Mouse (Mus musculus) mammary gland, adult 2 months (tissue): ENCODE results near the gene Olfr550. TPM values are rescaled to one million over a fixed set of nuclear protein-coding genes. Genes with fewer than 3 reads are reported as not detected.

Source experiments
- polyA plus RNA-seq: library from polyadenylated mRNA; depleted of rRNA; stranded (reverse); fragments of >200 nt; gene quantifications from 2 replicates; pipeline ENCODE4 v1.2.3, GENCODE M21; 2012; ENCODE audit warnings: low replicate concordance; rRNA removed

Olfr550 gene
- 0.78 and 0.91 TPM in 2 replicates for polyA plus RNA-seq

DNA sequence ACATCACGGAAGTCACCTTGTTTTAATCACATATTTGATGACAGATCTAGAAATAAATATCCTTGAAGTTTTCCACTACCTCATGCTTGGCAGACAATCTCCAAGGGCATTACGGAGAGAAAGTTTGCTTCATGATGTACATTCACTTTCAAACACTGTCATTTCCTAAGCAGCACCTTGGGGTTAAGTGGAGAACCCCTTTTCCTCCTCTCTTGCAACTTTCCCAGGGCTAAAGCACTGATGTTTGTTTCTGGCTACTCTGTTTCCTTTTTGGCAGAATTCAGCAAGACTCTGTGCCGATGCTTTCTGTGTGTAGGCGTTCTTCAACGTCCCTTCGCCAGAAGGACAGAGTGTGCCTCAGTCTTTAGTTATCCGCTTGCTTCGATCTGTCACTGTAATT, at the start of gene Olfr550:
Olfr550 (plus strand) TSS at position 301 of the 400 bp plus-strand sequence.

DNA sequence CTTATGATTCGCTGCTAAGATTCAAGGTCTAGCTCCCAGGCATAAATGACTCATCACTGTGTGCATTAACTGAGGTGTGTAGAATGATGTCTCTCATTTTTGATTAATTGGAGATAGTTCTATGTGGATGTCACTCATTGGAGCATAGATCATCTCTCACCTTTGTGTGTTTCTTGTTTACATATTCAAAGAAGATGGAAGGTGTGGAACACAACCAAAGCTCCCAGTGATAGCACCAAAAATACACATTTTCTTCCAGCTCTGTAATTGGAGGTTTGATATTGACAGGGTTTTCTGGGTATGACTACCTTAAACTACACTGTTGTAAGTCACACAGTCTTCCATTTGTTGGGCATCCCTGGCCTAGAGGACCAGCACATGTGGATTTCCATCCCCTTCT, 36.8 kb upstream of the Olfr550 start, which contains the start of gene Olfr547:
Olfr547 (plus strand) TSS at position 301 of the 400 bp plus-strand sequence.

DNA sequence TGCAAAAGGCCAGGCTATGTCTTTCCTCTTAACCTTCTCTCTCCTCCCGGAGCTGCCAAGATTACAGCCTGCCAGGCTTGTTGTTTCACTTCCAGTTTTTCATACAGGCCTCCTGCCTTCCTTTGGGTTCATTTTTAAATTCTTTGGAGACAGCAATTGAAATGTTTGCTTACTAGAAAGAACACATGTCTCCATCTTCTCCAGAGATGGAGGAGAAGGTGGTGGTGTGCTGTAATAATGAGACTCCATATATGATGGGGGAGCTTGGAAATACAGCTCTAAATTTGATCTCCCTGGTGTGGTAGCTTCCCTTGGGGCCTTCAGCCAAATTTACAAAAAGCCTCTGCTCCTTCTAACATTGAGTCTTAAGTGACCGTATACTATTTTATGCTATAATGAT, 30.6 kb upstream of the Olfr550 start, which contains the start of gene Olfr548-ps1:
Olfr548-ps1 (plus strand) TSS at position 301 of the 400 bp plus-strand sequence.

DNA sequence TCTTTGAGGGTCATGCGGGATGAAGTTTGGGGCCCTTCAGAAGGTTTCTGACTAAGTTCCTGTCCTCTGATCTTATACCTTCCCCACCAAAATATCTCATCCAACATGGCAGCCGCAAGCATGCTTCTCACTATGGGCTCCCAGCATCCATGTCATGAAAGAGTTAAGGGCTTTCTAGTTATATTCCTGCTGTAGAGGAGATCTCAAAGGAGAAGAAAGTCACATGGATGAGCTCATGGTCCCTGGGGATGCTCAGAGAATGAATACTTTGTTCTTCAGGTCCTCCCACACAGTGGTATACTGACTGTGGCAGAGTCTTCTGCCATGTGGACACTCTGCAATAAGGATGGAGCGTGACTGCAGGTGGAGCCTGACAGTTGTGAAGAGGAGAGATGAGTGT, 21.7 kb upstream of the Olfr550 start, which contains the start of gene Olfr549:
Olfr549 (plus strand) TSS at position 301 of the 400 bp plus-strand sequence.

DNA sequence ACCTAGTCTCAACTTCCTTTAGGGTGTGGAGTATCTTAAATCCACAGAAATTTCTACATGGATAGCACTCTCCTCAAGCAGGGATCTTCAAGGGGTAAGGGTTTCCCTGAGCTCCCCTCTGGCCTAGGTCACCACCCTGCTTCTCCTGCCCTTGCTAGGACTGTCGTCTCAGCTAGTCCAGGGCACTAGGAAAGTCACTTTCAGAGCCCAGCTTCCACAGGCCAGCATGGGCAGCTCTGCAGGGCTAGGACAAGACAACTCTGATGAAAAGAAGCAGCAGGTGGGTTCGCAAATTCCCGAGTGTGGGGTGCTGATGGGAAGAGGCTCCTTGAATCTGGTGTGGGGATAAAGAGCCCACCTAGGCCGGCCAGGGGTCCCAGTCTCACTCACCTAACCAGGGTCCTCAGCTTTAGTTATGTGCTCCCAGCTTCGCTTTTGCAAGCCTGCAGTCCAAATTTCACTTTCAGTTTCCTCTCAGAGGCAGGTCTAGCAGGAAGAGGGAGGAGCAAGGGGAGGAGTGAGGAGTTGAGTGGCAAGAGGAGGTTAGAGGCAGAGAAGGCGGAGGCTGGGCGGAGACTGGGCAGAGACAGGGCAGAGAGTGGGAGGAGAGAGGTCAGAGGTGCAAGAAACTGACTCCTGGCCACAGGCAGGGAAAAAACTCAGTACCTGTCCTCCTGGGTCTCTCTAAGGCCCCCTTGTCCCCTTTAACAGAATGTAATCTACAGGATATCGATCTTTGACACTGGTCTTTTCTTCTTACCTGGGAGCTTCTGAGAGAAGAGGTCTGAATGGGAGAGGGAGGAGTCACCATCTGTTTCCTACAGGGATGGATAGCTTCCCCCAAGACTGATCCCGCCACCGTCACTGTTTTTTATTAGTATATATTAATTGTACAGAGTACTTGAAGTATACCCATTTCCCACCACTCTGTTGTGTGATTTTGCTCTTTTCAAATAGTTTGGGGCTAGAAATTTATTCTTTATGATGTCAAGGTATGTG, 5.9 kb upstream of the Olfr550 start, which contains the start of gene Trim21:
Trim21 (minus strand) TSS at position 488 of the 999 bp plus-strand sequence.

DNA sequence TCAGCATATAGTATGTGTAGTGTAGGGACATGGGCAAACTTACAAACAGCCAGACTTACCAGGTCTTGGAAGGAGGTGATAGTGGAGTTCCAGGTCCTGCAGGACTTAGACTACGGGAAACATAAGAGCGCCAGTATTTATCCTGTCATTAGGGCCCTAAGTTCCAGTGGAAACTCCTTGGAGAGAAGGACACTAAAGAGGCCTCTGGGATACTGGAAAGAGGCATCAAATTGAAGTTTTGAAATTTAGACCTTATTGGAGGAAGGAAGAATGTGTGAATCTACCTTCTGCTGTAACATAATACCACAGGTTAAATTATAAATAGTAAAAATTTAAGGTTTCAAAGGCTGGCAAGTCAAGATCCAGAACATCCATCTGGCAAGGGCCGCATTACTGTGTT, 20.5 kb downstream of the Olfr550 start, which contains the start of gene Olfr551:
Olfr551 (minus strand) TSS at position 101 of the 400 bp plus-strand sequence.

DNA sequence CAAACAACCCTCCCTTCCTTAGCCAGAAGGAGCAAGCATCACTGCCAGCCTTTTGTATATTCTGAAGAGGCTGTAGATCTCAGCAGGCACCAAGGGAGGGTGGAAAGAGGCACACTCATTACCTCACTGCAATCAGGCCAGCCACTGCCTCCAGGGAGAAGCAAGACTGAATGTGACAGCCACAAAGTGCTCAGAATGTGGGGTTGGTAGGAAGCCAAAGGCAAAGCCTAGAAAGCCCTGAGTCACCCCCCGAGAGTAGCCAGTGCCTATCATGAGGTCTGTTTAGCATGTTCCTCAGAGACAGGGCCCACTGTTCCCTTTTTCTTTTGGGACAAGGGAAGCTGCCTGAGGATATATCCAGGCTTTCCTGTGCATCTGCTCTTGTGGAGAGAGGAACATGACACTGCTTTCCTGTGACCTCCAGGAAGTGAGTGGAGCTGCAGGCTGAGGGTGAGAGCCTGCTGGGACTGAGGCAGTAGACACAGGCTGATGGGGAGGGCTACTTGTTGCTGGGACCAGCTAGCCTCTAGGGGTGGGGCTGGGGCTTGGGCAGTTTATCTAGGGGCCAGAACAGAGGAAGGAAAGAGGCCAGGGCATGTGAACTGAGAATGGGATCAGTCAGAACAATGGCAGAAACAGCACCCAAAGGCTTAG, 26.3 kb downstream of the Olfr550 start, which contains the start of gene Olfr552:
Olfr552 (plus strand) TSS at position 393 of the 654 bp plus-strand sequence.

DNA sequence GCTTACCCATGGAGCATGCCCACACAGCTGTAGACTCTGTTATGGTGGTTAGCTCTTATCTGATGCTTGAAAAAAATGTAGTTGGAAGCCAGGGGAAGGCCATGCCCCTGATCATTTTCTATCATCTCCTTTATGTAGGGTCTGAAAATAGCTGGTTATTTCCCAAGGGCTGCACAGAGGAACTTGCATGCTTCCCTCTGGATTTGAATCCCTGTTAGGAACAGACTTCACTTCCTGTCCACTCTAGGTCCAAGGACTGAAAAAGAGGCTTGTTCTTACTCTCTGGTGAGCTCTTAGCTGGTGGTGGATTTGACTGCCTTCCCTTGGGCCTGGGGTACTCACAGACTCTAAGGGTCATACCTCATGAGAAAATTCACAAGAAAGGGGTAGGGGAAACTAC, 46.9 kb downstream of the Olfr550 start, which contains the start of gene Olfr553:
Olfr553 (minus strand) TSS at position 101 of the 400 bp plus-strand sequence.

Other genes starting within 250 kb of the Olfr550 start
- gene Rrm1, start 129.7 kb upstream of the Olfr550 start, polyA plus RNA-seq: 4.9 and 10.0 TPM in 2 replicates
- gene Olfr543, start 89.8 kb upstream of the Olfr550 start, polyA plus RNA-seq: not detected in 2 replicates
- gene Olfr544, start 83.1 kb upstream of the Olfr550 start, polyA plus RNA-seq: not detected in 2 replicates
- gene Olfr545, start 71.9 kb upstream of the Olfr550 start, polyA plus RNA-seq: not detected in 2 replicates
- gene Olfr547, start 36.7 kb upstream of the Olfr550 start, polyA plus RNA-seq: not detected in 2 replicates
- gene Olfr548-ps1, start 30.5 kb upstream of the Olfr550 start, polyA plus RNA-seq: not detected in 2 replicates
- gene Olfr549, start 21.6 kb upstream of the Olfr550 start, polyA plus RNA-seq: not detected in 2 replicates
- 6.6 and 12.9 TPM in 2 replicates for gene Trim21, start 6.0 kb upstream of the Olfr550 start, polyA plus RNA-seq
- gene Olfr551, start 20.4 kb downstream of the Olfr550 start, polyA plus RNA-seq: not detected in 2 replicates
- gene Olfr552, start 26.3 kb downstream of the Olfr550 start, polyA plus RNA-seq: not detected in 2 replicates
- gene Olfr553, start 46.8 kb downstream of the Olfr550 start, polyA plus RNA-seq: not detected in 2 replicates
- gene Olfr554, start 67.0 kb downstream of the Olfr550 start, polyA plus RNA-seq: not detected in 2 replicates
- not detected in 2 replicates for gene Olfr555, start 87.4 kb downstream of the Olfr550 start, polyA plus RNA-seq
- gene Olfr556, start 93.5 kb downstream of the Olfr550 start, polyA plus RNA-seq: not detected in 2 replicates
- 23.8 and 50.9 TPM in 2 replicates for gene Trim68, start 115.9 kb downstream of the Olfr550 start, polyA plus RNA-seq
- not detected in 2 replicates for gene Olfr557, start 124.5 kb downstream of the Olfr550 start, polyA plus RNA-seq
- 2.3 and 6.1 TPM in 2 replicates for gene Olfr558, start 130.8 kb downstream of the Olfr550 start, polyA plus RNA-seq
- gene Olfr33, start 147.6 kb downstream of the Olfr550 start, polyA plus RNA-seq: 0.33 TPM in 1 of 2 replicates, not detected in the other
- not detected in 2 replicates for gene Olfr559, start 156.0 kb downstream of the Olfr550 start, polyA plus RNA-seq
- gene Olfr560, start 187.9 kb downstream of the Olfr550 start, polyA plus RNA-seq: 0.09 TPM in 1 of 2 replicates, not detected in the other
- 3.2 and 8.0 TPM in 2 replicates for gene Olfr78, start 188.0 kb downstream of the Olfr550 start, polyA plus RNA-seq
- gene Olfr561, start 199.8 kb downstream of the Olfr550 start, polyA plus RNA-seq: 0.11 TPM in 1 of 2 replicates, not detected in the other
- not detected in 2 replicates for gene Olfr564, start 232.0 kb downstream of the Olfr550 start, polyA plus RNA-seq